Mouse (Mus musculus) G1E-ER4 (cell line): Measurements from ENCODE around the gene Dact3. TPM values are rescaled to one million over a fixed set of nuclear protein-coding genes. Genes with fewer than 3 reads are reported as not detected.

Experiments
- GATA1 ChIP-seq: IDR thresholded peaks from one replicate; pipeline ENCODE4 v1.8.0; 2012; ENCODE audit warnings: low read length, inconsistent platforms
- polyA plus RNA-seq: library from polyadenylated mRNA; stranded (reverse); fragments of >175 nt; gene quantifications from 2 replicates; pipeline ENCODE4 v1.2.3, GENCODE M21; 2012

Gene Dact3
- polyA plus RNA-seq = 0.23 and 0.45 TPM in 2 replicates

DNA sequence AGATGAGACGGTGACA lies at the start of gene Dact3:
Dact3 (plus strand) TSS at position 8 of the 16 bp plus-strand sequence.
- TF ChIP-seq GATA1 = no peak

DNA sequence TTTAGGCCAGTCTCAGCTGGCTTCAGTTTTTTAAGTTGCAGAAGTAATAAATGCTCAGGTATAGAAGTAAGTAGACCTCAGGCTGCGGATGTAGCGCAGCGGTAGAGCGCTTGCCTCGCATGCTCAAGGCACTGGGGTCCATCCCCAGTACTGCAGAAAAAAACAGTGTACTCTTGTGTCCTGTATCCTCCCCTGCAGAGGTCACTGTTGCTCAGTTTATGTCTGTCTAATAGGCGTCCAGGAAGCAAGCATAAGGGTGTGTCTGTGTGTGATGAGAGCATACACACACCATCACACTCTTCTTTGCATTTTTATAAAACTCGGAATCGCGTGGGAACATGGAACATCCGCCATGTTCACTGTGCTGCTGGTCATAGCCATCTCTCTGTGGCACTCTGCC lies 49.3 kb upstream of the Dact3 start:
- TF ChIP-seq GATA1 = no peak

DNA sequence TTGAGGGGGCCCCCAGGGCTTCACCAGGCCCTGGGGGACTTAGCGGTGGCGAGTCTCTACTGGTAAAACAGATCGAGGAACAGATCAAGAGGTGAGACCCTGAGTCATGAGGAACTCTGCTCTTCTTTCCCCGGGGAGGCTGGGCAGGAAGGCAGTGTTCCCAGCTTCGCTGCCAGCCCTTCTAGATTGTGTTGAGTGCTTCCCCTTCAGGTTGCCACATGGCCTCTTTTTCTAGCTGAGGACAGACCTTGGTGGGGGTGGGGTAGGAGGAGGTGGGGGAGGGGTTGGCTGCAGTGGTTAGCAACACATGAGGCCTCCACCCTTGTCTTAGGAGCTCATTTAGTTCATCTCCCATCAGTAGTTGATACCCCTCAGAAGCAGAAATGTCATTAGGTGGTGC lies 48.5 kb upstream of the Dact3 start:
- TF ChIP-seq GATA1 = no peak

DNA sequence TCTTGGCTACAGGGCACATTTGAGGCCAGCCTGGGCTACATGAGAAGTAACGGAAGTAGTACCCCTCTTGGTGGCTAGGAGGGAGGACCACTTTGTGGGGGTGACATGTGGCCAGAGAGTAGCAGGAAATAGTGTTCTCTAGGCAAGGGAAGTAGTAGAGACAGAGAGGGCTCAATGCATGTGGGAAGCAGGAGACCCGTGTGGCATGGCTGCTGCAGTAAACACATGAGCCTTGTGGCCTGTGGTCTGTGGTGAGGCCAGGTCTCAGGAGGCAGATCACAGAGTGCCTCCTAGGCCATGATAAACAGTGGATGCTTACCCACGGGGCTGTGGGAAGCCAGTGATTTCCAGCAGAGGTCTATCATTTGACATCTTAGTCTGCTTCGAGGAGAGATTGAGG lies 47.8 kb upstream of the Dact3 start:
- no peak for TF ChIP-seq GATA1

DNA sequence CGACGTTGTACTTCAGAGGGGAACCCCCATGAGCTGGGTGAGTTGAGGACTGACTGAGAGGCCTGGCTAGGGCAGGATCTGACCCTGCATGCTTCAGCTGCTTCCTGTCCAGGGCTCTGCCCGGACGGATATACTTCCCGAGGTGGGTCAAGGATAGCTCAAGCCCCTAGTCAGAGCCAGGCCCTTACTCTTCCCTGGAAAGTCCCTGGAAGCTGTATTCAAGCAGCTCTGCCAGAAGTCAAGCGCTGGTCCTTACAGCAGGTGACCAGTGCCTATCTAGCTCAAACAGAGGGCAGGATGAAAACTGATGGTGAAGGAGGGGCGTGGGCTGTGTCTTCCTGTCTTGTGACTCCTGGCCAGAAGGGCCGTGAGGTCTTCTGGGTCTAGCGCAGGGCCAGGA lies 44.7 kb upstream of the Dact3 start:
- TF ChIP-seq GATA1 = no peak

DNA sequence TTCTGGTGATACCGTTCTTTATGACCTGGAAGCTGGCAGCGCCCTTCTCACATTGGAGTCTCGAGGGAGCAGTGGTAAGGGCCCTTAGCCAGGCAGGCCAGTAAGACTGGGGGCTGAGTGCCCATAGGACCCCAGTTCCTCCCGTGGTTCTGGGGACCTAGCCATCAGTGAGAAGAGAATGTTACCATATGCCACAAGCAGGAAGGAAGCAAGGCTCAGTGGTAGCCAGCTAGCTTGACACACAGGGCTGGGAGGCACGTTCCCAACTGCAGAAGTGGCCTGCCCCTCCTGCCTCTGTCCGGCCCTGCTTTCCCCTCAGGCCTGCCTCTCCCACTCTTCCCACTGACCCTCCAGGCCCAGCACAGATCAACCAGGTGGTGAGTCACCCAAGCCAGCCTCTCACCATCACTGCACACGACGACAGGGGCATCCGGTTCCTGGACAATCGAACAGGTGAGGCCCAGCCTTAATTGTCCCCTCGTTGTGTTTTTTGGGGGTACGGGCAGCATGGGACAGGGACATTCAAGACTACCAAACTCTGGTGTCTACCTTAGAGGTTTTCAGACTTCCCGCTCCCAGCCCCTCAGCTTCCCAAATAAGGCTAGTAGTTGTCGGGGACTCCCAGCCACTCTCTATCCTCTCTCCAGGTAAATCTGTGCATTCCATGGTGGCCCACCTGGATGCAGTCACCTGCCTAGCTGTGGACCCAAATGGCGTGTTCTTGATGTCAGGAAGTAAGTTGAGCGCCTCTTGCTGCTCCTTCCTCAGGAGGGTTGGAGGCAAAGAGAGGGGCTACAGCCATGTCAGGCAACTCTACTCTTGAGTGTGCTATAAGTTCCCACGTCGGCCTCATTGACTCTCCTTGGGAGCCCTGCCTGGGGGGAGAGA lies 37.0 kb upstream of the Dact3 start:
- TF ChIP-seq GATA1 = no peak

DNA sequence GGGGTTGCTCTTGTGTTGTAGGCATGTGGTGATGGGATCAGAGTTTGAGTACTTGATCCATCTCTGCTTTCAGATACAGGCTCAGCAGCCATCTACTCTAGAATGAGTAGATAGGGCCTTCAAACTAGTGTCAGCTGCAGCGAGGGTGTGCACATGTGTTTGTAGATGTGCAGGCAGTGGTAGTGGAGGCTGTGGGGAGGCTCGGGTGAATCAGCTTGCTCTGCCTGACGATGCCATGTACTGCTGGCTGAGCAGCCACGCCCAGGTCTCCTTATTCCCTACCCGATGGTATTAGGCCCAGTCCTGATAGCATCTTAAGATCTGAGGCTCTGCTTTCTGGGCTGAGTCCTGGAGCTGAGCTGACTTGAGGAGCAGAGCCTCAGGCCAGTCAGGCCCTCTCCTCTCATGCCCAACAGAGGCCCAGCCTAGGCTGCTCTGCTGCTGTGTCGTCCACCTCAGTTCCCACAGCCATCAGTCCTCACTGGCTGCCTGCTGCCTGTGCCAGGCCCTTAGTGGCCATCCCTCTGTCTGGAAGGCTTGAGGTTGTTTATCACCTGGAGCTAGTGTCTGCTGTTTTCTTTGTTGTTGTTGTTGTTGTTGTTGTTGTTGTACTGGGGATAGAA lies 36.2 kb upstream of the Dact3 start:
- TF ChIP-seq GATA1 = no peak

DNA sequence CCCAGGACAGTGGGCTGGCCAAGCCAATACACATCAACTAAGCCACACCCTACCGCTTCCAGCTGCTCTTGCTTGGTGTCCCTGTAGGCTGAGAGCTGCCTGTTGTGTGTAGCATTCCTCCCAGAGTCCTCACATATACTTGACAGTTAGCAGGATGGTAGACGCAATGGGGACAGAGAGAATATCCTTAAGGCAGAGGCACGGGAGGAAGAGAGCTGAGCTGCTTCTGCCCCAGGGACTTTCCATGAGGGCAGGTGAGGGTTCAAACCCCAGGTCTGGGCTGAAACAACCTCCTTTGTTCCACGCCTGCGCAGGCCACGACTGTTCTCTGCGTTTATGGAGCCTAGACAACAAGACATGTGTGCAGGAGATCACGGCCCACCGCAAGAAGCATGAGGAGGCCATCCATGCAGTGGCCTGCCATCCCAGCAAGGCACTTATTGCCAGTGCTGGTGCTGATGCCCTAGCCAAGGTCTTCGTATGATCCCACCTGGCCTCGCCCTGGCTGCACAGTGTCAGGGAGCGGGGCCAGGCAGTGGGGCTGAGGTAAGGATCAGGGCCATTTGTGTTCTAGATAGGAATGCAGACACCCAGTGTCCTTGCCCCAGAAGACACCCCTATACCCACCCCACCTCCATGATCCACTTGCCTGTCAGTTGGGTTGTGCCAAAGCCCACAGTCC lies 35.5 kb upstream of the Dact3 start:
- TF ChIP-seq GATA1 = no peak

DNA sequence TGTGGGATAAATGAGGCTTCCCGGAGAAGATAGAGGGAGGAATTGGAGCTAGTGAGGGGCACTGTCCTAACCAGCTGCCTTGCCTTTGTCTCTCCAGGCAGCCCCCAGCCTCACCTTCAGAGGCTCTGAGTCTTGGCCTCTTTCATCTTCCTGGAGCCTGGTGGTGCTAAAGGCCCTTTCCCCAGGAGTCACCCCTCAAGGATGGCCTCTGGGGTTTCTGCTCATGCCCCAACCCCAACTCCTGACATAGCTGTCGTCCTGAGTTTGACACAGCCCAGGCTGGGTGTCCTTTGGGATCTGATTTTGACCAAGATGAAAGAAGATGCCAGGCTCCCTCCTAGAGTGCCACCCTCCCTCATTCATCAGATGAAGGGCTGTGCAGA lies 35.0 kb upstream of the Dact3 start:
- no peak for TF ChIP-seq GATA1

DNA sequence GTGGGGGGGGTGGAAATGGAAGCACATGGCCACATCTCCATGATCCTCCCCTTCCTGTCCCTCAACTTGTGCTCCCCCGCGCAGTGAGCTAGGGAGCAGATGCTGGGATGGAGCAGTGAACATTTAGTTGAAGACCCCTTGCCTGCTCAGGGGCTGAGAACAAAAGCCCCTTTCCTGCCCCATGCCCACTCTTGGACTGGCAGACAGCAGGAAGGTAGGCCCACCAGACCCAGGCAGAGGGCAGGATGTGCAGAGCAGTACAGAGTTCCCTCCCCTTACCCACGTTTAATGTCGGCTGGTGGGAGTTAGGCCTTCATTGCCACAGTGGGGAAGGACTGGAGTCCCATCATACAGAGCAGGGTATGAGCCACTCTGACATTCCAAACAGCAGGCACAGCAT lies 34.0 kb upstream of the Dact3 start:
- TF ChIP-seq GATA1 = no peak

DNA sequence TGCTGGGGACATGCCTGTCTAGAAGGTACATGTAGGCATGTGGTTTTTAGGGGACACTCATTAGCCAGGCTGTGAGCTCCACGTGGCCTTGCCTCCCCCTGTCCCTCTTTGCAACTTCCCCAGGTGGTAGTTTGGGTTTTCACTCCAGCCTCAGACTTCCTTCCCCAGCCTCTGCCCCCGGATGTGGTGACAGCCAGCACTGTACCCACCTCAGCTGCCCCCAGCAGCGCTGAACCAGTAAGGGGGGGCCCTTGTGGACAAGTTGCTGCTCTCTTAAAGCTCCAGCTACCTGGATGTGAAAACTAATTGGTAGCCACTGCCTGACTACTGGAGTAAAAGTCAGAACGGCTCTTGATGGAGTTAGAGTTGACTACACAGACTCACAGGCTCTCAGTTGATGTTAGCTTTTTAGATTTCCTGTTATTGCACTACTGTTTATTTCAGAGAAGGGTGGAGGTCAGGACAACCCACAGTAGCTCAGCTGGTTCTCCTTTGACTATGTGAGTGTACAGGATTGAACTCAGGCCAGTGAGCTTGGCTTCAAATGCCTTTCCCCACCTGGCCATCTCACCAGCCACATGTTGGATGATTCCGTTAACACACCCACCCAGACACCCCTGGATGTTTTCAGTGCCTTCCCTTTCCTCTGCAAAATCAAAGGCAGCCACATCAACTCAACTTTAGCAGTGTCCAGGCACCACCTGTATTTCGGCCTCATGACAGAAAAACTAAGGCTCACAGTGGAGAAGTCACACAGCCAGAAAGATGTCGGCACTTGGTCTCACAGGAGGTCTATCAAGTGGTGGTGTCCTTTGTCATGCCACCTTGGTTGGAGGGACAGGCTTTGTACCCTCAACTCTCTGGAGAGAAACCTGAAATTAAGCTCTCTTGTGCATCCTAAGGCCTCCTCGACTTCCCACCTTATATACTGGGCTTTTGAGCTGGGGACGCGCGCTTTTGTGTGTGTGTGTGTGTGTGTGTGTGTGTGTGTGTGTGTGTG lies 33.3 kb upstream of the Dact3 start:
- TF ChIP-seq GATA1 = no peak

DNA sequence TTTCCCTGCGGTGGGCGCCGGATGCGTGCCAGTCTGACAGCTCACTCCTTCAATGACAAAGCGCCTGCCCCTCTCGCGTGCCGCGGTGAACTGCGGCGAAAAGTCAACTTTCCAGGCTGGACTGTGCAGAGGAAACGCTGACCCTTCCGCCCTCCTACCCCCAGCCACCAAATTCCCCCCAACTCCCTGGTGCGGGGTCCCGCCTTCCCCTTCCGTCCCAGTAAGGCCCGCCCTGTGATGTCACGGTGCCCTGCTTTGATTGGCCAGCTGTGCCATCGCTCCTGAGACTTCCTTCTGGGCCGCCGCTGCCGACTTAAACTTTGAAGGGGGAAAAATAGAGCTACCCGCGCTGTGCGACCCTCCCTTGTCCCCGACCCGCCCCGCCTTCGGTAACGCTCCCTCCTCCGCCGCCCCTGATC lies 32.5 kb upstream of the Dact3 start, which contains the start of gene Prkd2:
Prkd2 (plus strand) TSS at position 258 of the 419 bp plus-strand sequence.
- no peak for TF ChIP-seq GATA1

DNA sequence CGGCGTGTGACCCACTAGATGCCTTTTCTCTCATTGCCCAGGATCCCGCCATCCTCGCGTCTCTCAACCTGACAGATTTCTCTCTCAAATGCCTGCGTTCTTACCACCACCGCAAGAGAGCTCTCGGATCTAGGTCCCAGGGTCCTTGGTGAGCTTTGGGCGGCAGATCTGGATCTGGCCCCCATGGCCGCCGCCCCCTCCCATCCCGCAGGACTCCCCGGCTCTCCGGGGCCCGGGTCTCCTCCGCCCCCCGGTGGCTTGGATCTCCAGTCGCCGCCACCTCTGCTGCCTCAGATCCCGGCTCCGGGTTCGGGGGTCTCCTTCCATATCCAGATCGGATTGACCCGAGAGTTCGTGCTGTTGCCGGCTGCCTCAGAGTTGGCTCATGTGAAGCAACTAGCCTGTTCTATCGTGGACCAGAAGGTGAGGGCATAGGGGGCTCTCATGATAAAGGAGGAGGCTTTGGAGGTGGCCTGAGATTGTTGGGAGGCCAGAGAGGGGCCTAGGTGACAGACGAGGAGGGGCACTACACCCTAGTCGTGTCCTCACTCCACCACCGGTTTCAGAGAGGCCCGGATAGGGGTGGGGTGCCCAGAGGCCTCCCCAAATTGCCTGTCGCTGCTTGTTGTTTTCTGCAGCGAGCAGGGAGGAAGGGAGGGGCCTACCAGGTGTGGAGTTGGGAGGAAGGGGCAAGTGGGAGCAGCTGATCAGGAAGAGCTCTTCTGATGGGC lies 31.5 kb upstream of the Dact3 start:
- TF ChIP-seq GATA1 = no peak

DNA sequence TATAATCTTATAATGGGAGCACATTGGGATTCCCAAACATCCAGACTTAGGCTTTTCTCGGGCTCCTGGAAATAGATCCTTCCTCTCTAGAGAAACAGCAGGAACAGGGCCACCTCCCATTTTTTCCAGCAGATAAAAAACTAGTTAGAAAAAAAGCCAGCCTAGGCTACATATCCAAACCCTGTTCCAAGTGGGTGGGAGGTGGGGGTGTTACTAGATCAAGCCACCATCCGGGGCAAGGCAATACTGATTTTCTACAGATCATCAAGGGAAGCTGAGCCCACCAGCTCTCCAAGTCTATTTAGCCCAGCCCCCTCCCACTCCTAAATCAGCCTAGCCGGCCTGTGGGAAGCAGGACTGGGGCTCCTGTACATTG lies 30.4 kb upstream of the Dact3 start:
- no peak for TF ChIP-seq GATA1
